Mouse (Mus musculus): ENCODE data around the gene Bmp8a. TPM values are rescaled to one million over a fixed set of nuclear protein-coding genes. Genes with fewer than 3 reads are reported as not detected.
"Not testable (repeated sequence)": the region's sequence is repeated elsewhere in the genome, so short reads cannot be mapped to it uniquely, and the experiment has no call there.

Gene Bmp8a
- polyA plus RNA-seq, 1 experiment = 3.7 TPM

GRCm38 (mm10) chr4:123342091-123342641 lies 886 bp downstream of the Bmp8a start:
- H3K27me3 ChIP-seq (ENCODE audit: control insufficient read depth, insufficient read depth, low read length) = no peaks in the 10 kb centered on the region
- no peaks in the 10 kb centered on the region for H3K36me3 ChIP-seq (ENCODE audit: control insufficient read depth, insufficient read depth, low read length)
- peak overlapping the region; percentile 73 for H3K4me3 ChIP-seq (ENCODE audit: control insufficient read depth, low read depth, low read length)
- H3K4me1 ChIP-seq (ENCODE audit: control insufficient read depth, insufficient read depth, low read length) = peaks cover 12% of the 10 kb centered on the region
- no peak overlapping the region for H3K27ac ChIP-seq (ENCODE audit: control insufficient read depth, insufficient read depth, low read depth, low read length)
- TF ChIP-seq POLR2A (IDR thresholded peaks at IDR 0.05; ENCODE audit: control insufficient read depth, low read depth, low read length) (no peak), CTCF (IDR thresholded peaks at IDR 0.05; ENCODE audit: control insufficient read depth, insufficient read depth, insufficient replicate concordance, low read depth, low read length) (no peak)

GRCm38 (mm10) chr4:123340232-123340631 lies 2.8 kb downstream of the Bmp8a start:
- Histone ChIP-seq H3K27me3 (ENCODE audit: control insufficient read depth, insufficient read depth, low read length) (no peaks in the 10 kb centered on the region), H3K4me3 (ENCODE audit: control insufficient read depth, low read depth, low read length) (no peak overlapping the region), H3K36me3 (ENCODE audit: control insufficient read depth, insufficient read depth, low read length) (no peaks in the 10 kb centered on the region), H3K27ac (ENCODE audit: control insufficient read depth, insufficient read depth, low read depth, low read length) (no peak overlapping the region), H3K4me1 (ENCODE audit: control insufficient read depth, insufficient read depth, low read length) (peaks cover 12% of the 10 kb centered on the region)
- TF ChIP-seq POLR2A (IDR thresholded peaks at IDR 0.05; ENCODE audit: control insufficient read depth, low read depth, low read length) (no peak), CTCF (IDR thresholded peaks at IDR 0.05; ENCODE audit: control insufficient read depth, insufficient read depth, insufficient replicate concordance, low read depth, low read length) (no peak)

- Histone ChIP-seq H3K36me3 (ENCODE audit: control insufficient read depth, insufficient read depth, low read length) (no peaks in the 10 kb centered on the region), H3K27me3 (ENCODE audit: control insufficient read depth, insufficient read depth, low read length) (no peaks in the 10 kb centered on the region), H3K4me3 (ENCODE audit: control insufficient read depth, low read depth, low read length) (no peak overlapping the region), H3K4me1 (ENCODE audit: control insufficient read depth, insufficient read depth, low read length) (peaks cover 7% of the 10 kb centered on the region), H3K27ac (ENCODE audit: control insufficient read depth, insufficient read depth, low read depth, low read length) (no peak overlapping the region)
- TF ChIP-seq POLR2A (IDR thresholded peaks at IDR 0.05; ENCODE audit: control insufficient read depth, low read depth, low read length) = no peak
- TF ChIP-seq CTCF (IDR thresholded peaks at IDR 0.05; ENCODE audit: control insufficient read depth, insufficient read depth, insufficient replicate concordance, low read depth, low read length) = no peak
These were observed 5.4 kb downstream of the Bmp8a start for GRCm38 (mm10) chr4:123337693-123338092.

GRCm38 (mm10) chr4:123335796-123336585 lies 7.1 kb downstream of the Bmp8a start:
- no peaks in the 10 kb centered on the region for H3K36me3 ChIP-seq (ENCODE audit: control insufficient read depth, insufficient read depth, low read length)
- H3K27ac ChIP-seq (ENCODE audit: control insufficient read depth, insufficient read depth, low read depth, low read length) = no peak overlapping the region
- no peaks in the 10 kb centered on the region for H3K27me3 ChIP-seq (ENCODE audit: control insufficient read depth, insufficient read depth, low read length)
- H3K4me3 ChIP-seq (ENCODE audit: control insufficient read depth, low read depth, low read length) = no peak overlapping the region
- TF ChIP-seq CTCF (IDR thresholded peaks at IDR 0.05; ENCODE audit: control insufficient read depth, insufficient read depth, insufficient replicate concordance, low read depth, low read length) (peak; percentile 12; the same call in 1 of the 2 replicates), POLR2A (IDR thresholded peaks at IDR 0.05; ENCODE audit: control insufficient read depth, low read depth, low read length) (no peak)
- H3K4me1 ChIP-seq (ENCODE audit: control insufficient read depth, insufficient read depth, low read length) = no peaks in the 10 kb centered on the region

- not testable (repeated sequence) for H3K36me3 ChIP-seq (ENCODE audit: control insufficient read depth, insufficient read depth, low read length); H3K4me1 ChIP-seq (ENCODE audit: control insufficient read depth, insufficient read depth, low read length); H3K27me3 ChIP-seq (ENCODE audit: control insufficient read depth, insufficient read depth, low read length); H3K27ac ChIP-seq (ENCODE audit: control insufficient read depth, insufficient read depth, low read depth, low read length); H3K4me3 ChIP-seq (ENCODE audit: control insufficient read depth, low read depth, low read length)
These were observed 7.8 kb downstream of the Bmp8a start for GRCm38 (mm10) chr4:123335244-123335643.

- Histone ChIP-seq H3K27me3 (ENCODE audit: control insufficient read depth, insufficient read depth, low read length) (no peaks in the 10 kb centered on the region), H3K4me1 (ENCODE audit: control insufficient read depth, insufficient read depth, low read length) (no peaks in the 10 kb centered on the region), H3K27ac (ENCODE audit: control insufficient read depth, insufficient read depth, low read depth, low read length) (peak overlapping the region; percentile 46; the same call in 1 of the 2 replicates), H3K4me3 (ENCODE audit: control insufficient read depth, low read depth, low read length) (no peak overlapping the region), H3K36me3 (ENCODE audit: control insufficient read depth, insufficient read depth, low read length) (no peaks in the 10 kb centered on the region)
- TF ChIP-seq CTCF (IDR thresholded peaks at IDR 0.05; ENCODE audit: control insufficient read depth, insufficient read depth, insufficient replicate concordance, low read depth, low read length) (no peak), POLR2A (IDR thresholded peaks at IDR 0.05; ENCODE audit: control insufficient read depth, low read depth, low read length) (no peak)
These were observed 8.9 kb downstream of the Bmp8a start for GRCm38 (mm10) chr4:123334177-123334576.

GRCm38 (mm10) chr4:123333151-123333550 lies 9.9 kb downstream of the Bmp8a start:
- H3K4me1 ChIP-seq (ENCODE audit: control insufficient read depth, insufficient read depth, low read length) = no peaks in the 10 kb centered on the region
- H3K36me3 ChIP-seq (ENCODE audit: control insufficient read depth, insufficient read depth, low read length) = no peaks in the 10 kb centered on the region
- no peak for TF ChIP-seq POLR2A (IDR thresholded peaks at IDR 0.05; ENCODE audit: control insufficient read depth, low read depth, low read length)
- no peak for TF ChIP-seq CTCF (IDR thresholded peaks at IDR 0.05; ENCODE audit: control insufficient read depth, insufficient read depth, insufficient replicate concordance, low read depth, low read length)
- no peak overlapping the region for H3K4me3 ChIP-seq (ENCODE audit: control insufficient read depth, low read depth, low read length)
- H3K27me3 ChIP-seq (ENCODE audit: control insufficient read depth, insufficient read depth, low read length) = no peaks in the 10 kb centered on the region
- no peak overlapping the region for H3K27ac ChIP-seq (ENCODE audit: control insufficient read depth, insufficient read depth, low read depth, low read length)

GRCm38 (mm10) chr4:123331961-123332360 lies 11.1 kb downstream of the Bmp8a start:
- not testable (repeated sequence) for H3K27me3 ChIP-seq (ENCODE audit: control insufficient read depth, insufficient read depth, low read length); H3K4me3 ChIP-seq (ENCODE audit: control insufficient read depth, low read depth, low read length); H3K4me1 ChIP-seq (ENCODE audit: control insufficient read depth, insufficient read depth, low read length); H3K27ac ChIP-seq (ENCODE audit: control insufficient read depth, insufficient read depth, low read depth, low read length); H3K36me3 ChIP-seq (ENCODE audit: control insufficient read depth, insufficient read depth, low read length)

Measured in testis, adult 2 months (tissue).